Mouse (Mus musculus): ENCODE measurements around the gene Ier3. TPM values are rescaled to one million over a fixed set of nuclear protein-coding genes. Genes with fewer than 3 reads are reported as not detected.

Ier3 gene
- polyA plus RNA-seq, 1 experiment from 2014 or later, result 13.9 TPM

Other genes starting within 250 kb of the Ier3 start
- gene Sfta2, start 220.1 kb upstream of the Ier3 start, polyA plus RNA-seq (2015; fragmentation: Nextera tagmentation; extraction: Ambion mirVana), result 2.6 and 2.8 TPM in 2 replicates
- not detected in 2 replicates for gene Gm9573, start 195.0 kb upstream of the Ier3 start, polyA plus RNA-seq (2015; fragmentation: Nextera tagmentation; extraction: Ambion mirVana)
- gene Mucl3, start 178.0 kb upstream of the Ier3 start, polyA plus RNA-seq (2015; fragmentation: Nextera tagmentation; extraction: Ambion mirVana), result 0.39 and 0.44 TPM in 2 replicates
- gene Vars2, start 154.1 kb upstream of the Ier3 start, polyA plus RNA-seq (2015; fragmentation: Nextera tagmentation; extraction: Ambion mirVana), result 18.3 and 18.9 TPM in 2 replicates
- gene Gtf2h4, start 147.9 kb upstream of the Ier3 start, polyA plus RNA-seq (2015; fragmentation: Nextera tagmentation; extraction: Ambion mirVana), result 43.8 TPM in 2 replicates
- 54.0 and 54.2 TPM in 2 replicates for gene Ddr1, start 117.1 kb upstream of the Ier3 start, polyA plus RNA-seq (2015; fragmentation: Nextera tagmentation; extraction: Ambion mirVana)
- gene Flot1, start 1.5 kb downstream of the Ier3 start, polyA plus RNA-seq (2015; fragmentation: Nextera tagmentation; extraction: Ambion mirVana), result 49.1 and 49.4 TPM in 2 replicates
- gene Tubb5, start 16.6 kb downstream of the Ier3 start, polyA plus RNA-seq (2015; fragmentation: Nextera tagmentation; extraction: Ambion mirVana), result 729 and 776 TPM in 2 replicates
- gene Mdc1, start 19.8 kb downstream of the Ier3 start, polyA plus RNA-seq (2015; fragmentation: Nextera tagmentation; extraction: Ambion mirVana), result 14.9 and 16.1 TPM in 2 replicates
- gene Nrm, start 39.6 kb downstream of the Ier3 start, polyA plus RNA-seq (2015; fragmentation: Nextera tagmentation; extraction: Ambion mirVana), result 48.5 and 51.7 TPM in 2 replicates
- 19.6 TPM in 2 replicates for gene Ppp1r18, start 43.9 kb downstream of the Ier3 start, polyA plus RNA-seq (2015; fragmentation: Nextera tagmentation; extraction: Ambion mirVana)
- 43.1 and 44.2 TPM in 2 replicates for gene Dhx16, start 58.1 kb downstream of the Ier3 start, polyA plus RNA-seq (2015; fragmentation: Nextera tagmentation; extraction: Ambion mirVana)
- 25.5 and 31.9 TPM in 2 replicates for gene 2310061I04Rik, start 75.7 kb downstream of the Ier3 start, polyA plus RNA-seq (2015; fragmentation: Nextera tagmentation; extraction: Ambion mirVana)
- 47.2 and 47.7 TPM in 2 replicates for gene Atat1, start 88.4 kb downstream of the Ier3 start, polyA plus RNA-seq (2015; fragmentation: Nextera tagmentation; extraction: Ambion mirVana)
- 126 and 139 TPM in 2 replicates for gene Mrps18b, start 94.7 kb downstream of the Ier3 start, polyA plus RNA-seq (2015; fragmentation: Nextera tagmentation; extraction: Ambion mirVana)
- 32.4 and 32.9 TPM in 2 replicates for gene Ppp1r10, start 94.8 kb downstream of the Ier3 start, polyA plus RNA-seq (2015; fragmentation: Nextera tagmentation; extraction: Ambion mirVana)
- gene Abcf1, start 148.1 kb downstream of the Ier3 start, polyA plus RNA-seq (2015; fragmentation: Nextera tagmentation; extraction: Ambion mirVana), result 91.6 and 99.9 TPM in 2 replicates
- gene Gnl1, start 158.2 kb downstream of the Ier3 start, polyA plus RNA-seq (2015; fragmentation: Nextera tagmentation; extraction: Ambion mirVana), result 37.5 and 39.9 TPM in 2 replicates
- 24.5 and 25.7 TPM in 2 replicates for gene Prr3, start 158.6 kb downstream of the Ier3 start, polyA plus RNA-seq (2015; fragmentation: Nextera tagmentation; extraction: Ambion mirVana)
- 2.0 and 2.8 TPM in 2 replicates for gene H2-T24, start 198.9 kb downstream of the Ier3 start, polyA plus RNA-seq (2015; fragmentation: Nextera tagmentation; extraction: Ambion mirVana)
- gene H2-T23, start 211.2 kb downstream of the Ier3 start, polyA plus RNA-seq (2015; fragmentation: Nextera tagmentation; extraction: Ambion mirVana), result 9.3 and 14.2 TPM in 2 replicates
- 13.3 and 13.9 TPM in 2 replicates for gene H2-T22, start 221.1 kb downstream of the Ier3 start, polyA plus RNA-seq (2015; fragmentation: Nextera tagmentation; extraction: Ambion mirVana)
- 0.11 and 0.25 TPM in 2 replicates for gene Gm6034, start 221.3 kb downstream of the Ier3 start, polyA plus RNA-seq (2015; fragmentation: Nextera tagmentation; extraction: Ambion mirVana)
- gene Gm11127, start 236.7 kb downstream of the Ier3 start, polyA plus RNA-seq (2015; fragmentation: Nextera tagmentation; extraction: Ambion mirVana), result 3.3 and 3.5 TPM in 2 replicates

Measured in intestine, embryonic 15.5 days (tissue).